Mouse (Mus musculus): ENCODE results near the gene Rcvrn.

GRCm38 (mm10) chr11:67670031-67670430, 25.1 kb upstream of the Rcvrn start:
- no peak for TF ChIP-seq CTCF (IDR thresholded peaks at IDR 0.05; ENCODE audit: low read depth)
- no peak for TF ChIP-seq EP300 (IDR thresholded peaks at IDR 0.05; ENCODE audit: low read depth)
